Mouse (Mus musculus): Measurements from ENCODE around the gene Madcam1. TPM values are rescaled to one million over a fixed set of nuclear protein-coding genes. Genes with fewer than 3 reads are reported as not detected.
A peak's percentile ranks its signal among the peaks of the same experiment; 100 is the strongest.

Gene Madcam1
- polyA plus RNA-seq, 1 experiment, result not detected

DNA sequence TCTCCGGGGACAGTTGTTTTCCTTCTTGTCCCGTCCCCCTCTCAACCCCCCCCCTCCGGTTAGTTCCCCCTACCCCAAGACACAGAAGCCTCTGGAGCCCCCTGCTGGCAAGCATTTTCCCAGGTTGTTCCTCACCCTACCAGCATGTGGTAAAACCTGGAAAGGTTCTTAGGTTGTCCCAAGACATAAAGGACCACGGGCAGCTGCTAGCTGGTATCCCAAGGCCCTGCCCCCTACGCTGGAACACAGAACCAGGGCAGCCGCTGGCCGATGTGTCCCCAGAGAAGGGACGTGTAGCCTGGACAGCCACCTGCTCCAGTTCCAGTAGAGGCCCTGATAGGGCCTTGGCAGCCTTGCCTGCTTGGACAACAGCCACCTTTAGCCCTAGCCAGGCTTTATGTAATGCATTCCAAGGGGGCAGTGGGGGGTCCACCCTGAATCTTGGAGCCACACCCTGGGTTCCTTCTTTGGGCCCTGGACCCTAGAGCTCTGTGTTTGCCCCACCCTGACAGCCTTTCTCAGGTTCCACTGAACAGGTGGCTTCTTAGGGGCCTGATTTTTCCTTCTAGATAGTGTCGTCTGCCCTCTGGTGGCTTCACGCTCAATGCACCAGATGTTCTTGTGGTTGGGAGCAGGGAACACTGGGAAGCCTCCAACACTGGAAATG, 18.7 kb downstream of the Madcam1 start:
- peak overlapping the region; percentile 78 for H3ac ChIP-seq (ENCODE audit: control insufficient read depth, insufficient read length, low read depth)
- no peaks in the 10 kb centered on the region for H3K27me3 ChIP-seq (ENCODE audit: control insufficient read depth, insufficient read depth, insufficient read length)
- peak overlapping the region; percentile 99 for H3K4me3 ChIP-seq (ENCODE audit: insufficient read depth, poor library complexity, severe bottlenecking)
- peaks cover 59% of the 10 kb centered on the region for H3K79me2 ChIP-seq (ENCODE audit: control insufficient read depth, insufficient read depth)
- peaks cover 49% of the 10 kb centered on the region for H3K36me3 ChIP-seq (ENCODE audit: control insufficient read depth, insufficient read depth)
- TF ChIP-seq MYOD1 (IDR thresholded peaks at IDR 0.05; ENCODE audit: control insufficient read depth, insufficient read length, low read depth), result peak; percentile 61
- peak; percentile 16 for TF ChIP-seq CTCF (IDR thresholded peaks at IDR 0.05; ENCODE audit: control insufficient read depth, insufficient read depth, insufficient read length)
- no peak for TF ChIP-seq MAX (IDR thresholded peaks at IDR 0.05)
- H3K79me3 ChIP-seq (ENCODE audit: low read depth), result peaks cover 43% of the 10 kb centered on the region

GRCm38 (mm10) chr10:79683726-79684640, 19.6 kb downstream of the Madcam1 start:
- peak overlapping the region; percentile 78 for H3ac ChIP-seq (ENCODE audit: control insufficient read depth, insufficient read length, low read depth)
- no peaks in the 10 kb centered on the region for H3K27me3 ChIP-seq (ENCODE audit: control insufficient read depth, insufficient read depth, insufficient read length)
- H3K36me3 ChIP-seq (ENCODE audit: control insufficient read depth, insufficient read depth), result peaks cover 58% of the 10 kb centered on the region
- peak overlapping the region; percentile 99 for H3K4me3 ChIP-seq (ENCODE audit: insufficient read depth, poor library complexity, severe bottlenecking)
- peaks cover 59% of the 10 kb centered on the region for H3K79me2 ChIP-seq (ENCODE audit: control insufficient read depth, insufficient read depth)
- TF ChIP-seq MYOG (IDR thresholded peaks at IDR 0.05; ENCODE audit: control insufficient read depth, extremely low read depth, insufficient read length) (no peak), MYOD1 (IDR thresholded peaks at IDR 0.05; ENCODE audit: control insufficient read depth, insufficient read length, low read depth) (no peak), MAX (IDR thresholded peaks at IDR 0.05) (no peak), USF1 (IDR thresholded peaks at IDR 0.05; ENCODE audit: low read depth) (no peak), FOSL1 (IDR thresholded peaks at IDR 0.05; ENCODE audit: insufficient read depth, low read length, poor library complexity, severe bottlenecking) (no peak), CTCF (IDR thresholded peaks at IDR 0.05; ENCODE audit: control insufficient read depth, insufficient read depth, insufficient read length) (no peak), CEBPB (IDR thresholded peaks at IDR 0.05; ENCODE audit: low read depth) (no peak)
- peaks cover 43% of the 10 kb centered on the region for H3K79me3 ChIP-seq (ENCODE audit: low read depth)

GRCm38 (mm10) chr10:79684770-79685600, 20.6 kb downstream of the Madcam1 start:
- Histone ChIP-seq H3K79me2 (ENCODE audit: control insufficient read depth, insufficient read depth) (peaks cover 59% of the 10 kb centered on the region), H3K4me3 (ENCODE audit: insufficient read depth, poor library complexity, severe bottlenecking) (no peak overlapping the region), H3K36me3 (ENCODE audit: control insufficient read depth, insufficient read depth) (peaks cover 64% of the 10 kb centered on the region), H3ac (ENCODE audit: control insufficient read depth, insufficient read length, low read depth) (peak overlapping the region; percentile 5), H3K79me3 (ENCODE audit: low read depth) (peaks cover 43% of the 10 kb centered on the region), H3K27me3 (ENCODE audit: control insufficient read depth, insufficient read depth, insufficient read length) (no peaks in the 10 kb centered on the region)
- TF ChIP-seq USF1 (IDR thresholded peaks at IDR 0.05; ENCODE audit: low read depth), result no peak
- no peak for TF ChIP-seq FOSL1 (IDR thresholded peaks at IDR 0.05; ENCODE audit: insufficient read depth, low read length, poor library complexity, severe bottlenecking)
- no peak for TF ChIP-seq CTCF (IDR thresholded peaks at IDR 0.05; ENCODE audit: control insufficient read depth, insufficient read depth, insufficient read length)
- no peak for TF ChIP-seq MYOG (IDR thresholded peaks at IDR 0.05; ENCODE audit: control insufficient read depth, extremely low read depth, insufficient read length)
- TF ChIP-seq CEBPB (IDR thresholded peaks at IDR 0.05; ENCODE audit: low read depth), result no peak
- no peak for TF ChIP-seq MYOD1 (IDR thresholded peaks at IDR 0.05; ENCODE audit: control insufficient read depth, insufficient read length, low read depth)
- no peak for TF ChIP-seq MAX (IDR thresholded peaks at IDR 0.05)

DNA sequence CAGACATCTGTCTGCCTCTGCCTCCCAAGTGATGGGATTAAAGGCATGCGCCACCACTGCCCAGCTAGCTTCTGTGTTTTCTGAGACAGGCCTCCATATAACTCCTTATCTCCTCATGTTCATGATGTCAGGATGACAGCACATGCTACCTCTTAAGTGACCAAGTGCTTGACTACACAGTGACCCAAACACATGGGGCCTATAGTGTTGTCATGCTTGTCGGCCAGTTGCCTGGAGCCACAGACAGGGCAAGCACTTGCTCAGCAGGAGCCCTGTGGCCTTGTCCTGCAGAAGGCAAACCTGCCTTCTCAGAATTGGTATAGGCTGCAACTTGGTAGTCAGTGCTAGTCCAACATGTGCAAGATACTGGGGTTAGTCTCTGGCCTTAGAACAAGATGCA, 21.9 kb downstream of the Madcam1 start:
- Histone ChIP-seq H3K79me3 (ENCODE audit: low read depth) (peaks cover 43% of the 10 kb centered on the region), H3K79me2 (ENCODE audit: control insufficient read depth, insufficient read depth) (peaks cover 59% of the 10 kb centered on the region), H3K4me3 (ENCODE audit: insufficient read depth, poor library complexity, severe bottlenecking) (no peak overlapping the region), H3ac (ENCODE audit: control insufficient read depth, insufficient read length, low read depth) (no peak overlapping the region), H3K27me3 (ENCODE audit: control insufficient read depth, insufficient read depth, insufficient read length) (no peaks in the 10 kb centered on the region), H3K36me3 (ENCODE audit: control insufficient read depth, insufficient read depth) (peaks cover 64% of the 10 kb centered on the region)
- TF ChIP-seq MYOG (IDR thresholded peaks at IDR 0.05; ENCODE audit: control insufficient read depth, extremely low read depth, insufficient read length) (no peak), CEBPB (IDR thresholded peaks at IDR 0.05; ENCODE audit: low read depth) (no peak), MAX (IDR thresholded peaks at IDR 0.05) (no peak), CTCF (IDR thresholded peaks at IDR 0.05; ENCODE audit: control insufficient read depth, insufficient read depth, insufficient read length) (no peak), MYOD1 (IDR thresholded peaks at IDR 0.05; ENCODE audit: control insufficient read depth, insufficient read length, low read depth) (no peak), USF1 (IDR thresholded peaks at IDR 0.05; ENCODE audit: low read depth) (no peak), FOSL1 (IDR thresholded peaks at IDR 0.05; ENCODE audit: insufficient read depth, low read length, poor library complexity, severe bottlenecking) (no peak)

GRCm38 (mm10) chr10:79686691-79687090, 22.3 kb downstream of the Madcam1 start:
- Histone ChIP-seq H3ac (ENCODE audit: control insufficient read depth, insufficient read length, low read depth) (no peak overlapping the region), H3K36me3 (ENCODE audit: control insufficient read depth, insufficient read depth) (peaks cover 64% of the 10 kb centered on the region), H3K4me3 (ENCODE audit: insufficient read depth, poor library complexity, severe bottlenecking) (no peak overlapping the region), H3K79me2 (ENCODE audit: control insufficient read depth, insufficient read depth) (peaks cover 59% of the 10 kb centered on the region), H3K79me3 (ENCODE audit: low read depth) (peaks cover 43% of the 10 kb centered on the region), H3K27me3 (ENCODE audit: control insufficient read depth, insufficient read depth, insufficient read length) (no peaks in the 10 kb centered on the region)
- no peak for TF ChIP-seq USF1 (IDR thresholded peaks at IDR 0.05; ENCODE audit: low read depth)
- no peak for TF ChIP-seq CEBPB (IDR thresholded peaks at IDR 0.05; ENCODE audit: low read depth)
- no peak for TF ChIP-seq MAX (IDR thresholded peaks at IDR 0.05)
- no peak for TF ChIP-seq FOSL1 (IDR thresholded peaks at IDR 0.05; ENCODE audit: insufficient read depth, low read length, poor library complexity, severe bottlenecking)
- TF ChIP-seq MYOG (IDR thresholded peaks at IDR 0.05; ENCODE audit: control insufficient read depth, extremely low read depth, insufficient read length), result no peak
- no peak for TF ChIP-seq CTCF (IDR thresholded peaks at IDR 0.05; ENCODE audit: control insufficient read depth, insufficient read depth, insufficient read length)
- no peak for TF ChIP-seq MYOD1 (IDR thresholded peaks at IDR 0.05; ENCODE audit: control insufficient read depth, insufficient read length, low read depth)
